Mouse (Mus musculus): ENCODE measurements at regions not wholly inside any gene's neighbourhood (a gene's known extent, or its start where the extent isn't known, plus 50 kb on each side); places are given as distances from the start of the nearest gene placed in this dataset.

GRCm38 (mm10) chr14:24769451-24769850 lies 282.5 kb downstream of the Rps24 start:
- DNase-seq (ENCODE audit: inconsistent ontology term) = no peak

- no peak for DNase-seq (ENCODE audit: inconsistent ontology term)
These were observed 283.4 kb downstream of the Rps24 start for GRCm38 (mm10) chr14:24770015-24770977.

- no peak for DNase-seq (ENCODE audit: inconsistent ontology term)
These were observed 284.7 kb downstream of the Rps24 start for GRCm38 (mm10) chr14:24771663-24772062.

GRCm38 (mm10) chr14:24772129-24772528 lies 285.2 kb downstream of the Rps24 start:
- no peak for DNase-seq (ENCODE audit: inconsistent ontology term)

GRCm38 (mm10) chr14:24778748-24779630 lies 292.1 kb downstream of the Rps24 start:
- DNase-seq (ENCODE audit: inconsistent ontology term) = peak; percentile 98

GRCm38 (mm10) chr14:24781674-24782073 lies 294.7 kb downstream of the Rps24 start:
- DNase-seq (ENCODE audit: inconsistent ontology term) = no peak

GRCm38 (mm10) chr14:24783889-24784288 lies 297.0 kb downstream of the Rps24 start:
- DNase-seq (ENCODE audit: inconsistent ontology term) = no peak

GRCm38 (mm10) chr14:24785452-24785851 lies 298.5 kb downstream of the Rps24 start:
- no peak for DNase-seq (ENCODE audit: inconsistent ontology term)

GRCm38 (mm10) chr14:24793375-24794285 lies 306.7 kb downstream of the Rps24 start:
- DNase-seq (ENCODE audit: inconsistent ontology term) = peak; percentile 84

GRCm38 (mm10) chr14:24794359-24794845 lies 307.5 kb downstream of the Rps24 start:
- no peak for DNase-seq (ENCODE audit: inconsistent ontology term)

GRCm38 (mm10) chr14:24797494-24797893 lies 310.6 kb downstream of the Rps24 start:
- no peak for DNase-seq (ENCODE audit: inconsistent ontology term)

- DNase-seq (ENCODE audit: inconsistent ontology term) = no peak
These were observed 311.1 kb downstream of the Rps24 start for GRCm38 (mm10) chr14:24798066-24798465.

- peak; percentile 56 for DNase-seq (ENCODE audit: inconsistent ontology term)
These were observed 316.2 kb downstream of the Rps24 start for GRCm38 (mm10) chr14:24803001-24803655.

GRCm38 (mm10) chr14:24807061-24807460 lies 320.1 kb downstream of the Rps24 start:
- peak; percentile 43 for DNase-seq (ENCODE audit: inconsistent ontology term)

GRCm38 (mm10) chr14:24822876-24823567 lies 336.1 kb downstream of the Rps24 start:
- DNase-seq (ENCODE audit: inconsistent ontology term) = no peak

GRCm38 (mm10) chr14:24824351-24824750 lies 337.4 kb downstream of the Rps24 start:
- peak; percentile 20 for DNase-seq (ENCODE audit: inconsistent ontology term)

- DNase-seq (ENCODE audit: inconsistent ontology term) = no peak
These were observed 338.9 kb downstream of the Rps24 start for GRCm38 (mm10) chr14:24825722-24826386.

- peak; percentile 49 for DNase-seq (ENCODE audit: inconsistent ontology term)
These were observed 339.8 kb downstream of the Rps24 start for GRCm38 (mm10) chr14:24826471-24827337.

Measured in Muller cell, postnatal 12 days (primary cell).